Mouse (Mus musculus) intestine, embryonic 15.5 days (tissue): ENCODE measurements around the gene Plvap. TPM values are rescaled to one million over a fixed set of nuclear protein-coding genes. Genes with fewer than 3 reads are reported as not detected.

ENCODE experiments used
- ATAC-seq: fragments of 200-750 bp; cut with Nextera tagmentation; 2 replicates; pipeline ENCODE4 v1.8.0; 2017; ENCODE audit warnings: moderate TSS enrichment, moderate library complexity
- H3K27ac ChIP-seq: fragments of 300-500 bp; sonication (generic); 2 replicates; pipeline ENCODE4 v1.5.1; 2015; ENCODE audit warnings: mild to moderate bottlenecking, inconsistent platforms
- H3K27me3 ChIP-seq: fragments of 300-500 bp; sonication (generic); replicated peaks from 2 replicates; pipeline ENCODE4 v1.6.1; 2015; ENCODE audit warnings: inconsistent platforms
- H3K36me3 ChIP-seq: fragments of 300-500 bp; sonication (generic); 2 replicates; pipeline ENCODE4 v1.6.1; 2015; ENCODE audit warnings: inconsistent platforms
- H3K4me1 ChIP-seq: fragments of 300-500 bp; sonication (generic); replicated peaks from 2 replicates; pipeline ENCODE4 v1.6.1; 2015; ENCODE audit warnings: inconsistent platforms
- H3K4me2 ChIP-seq: fragments of 300-500 bp; sonication (generic); replicated peaks from 2 replicates; pipeline ENCODE4 v1.6.1; 2015; ENCODE audit warnings: mild to moderate bottlenecking, inconsistent platforms
- H3K4me3 ChIP-seq: fragments of 300-500 bp; sonication (generic); replicated peaks from 2 replicates; pipeline ENCODE4 v1.5.1; 2015; ENCODE audit warnings: inconsistent platforms
- H3K9ac ChIP-seq: fragments of 300-500 bp; sonication (generic); 2 replicates; pipeline ENCODE4 v1.6.1; 2015; ENCODE audit warnings: inconsistent platforms
- H3K9me3 ChIP-seq: fragments of 300-500 bp; sonication (generic); 2 replicates; pipeline ENCODE4 v1.6.1; 2016; ENCODE audit warnings: inconsistent platforms
- WGBS: fragments of 180-500 bp; shearing (Covaris S2); methylation state at CpG from one replicate; pipeline ENCODE4 v1.1.7; 2015; 5-methylcytosine and 5-hydroxymethylcytosine counted together
- polyA plus RNA-seq: library from polyadenylated mRNA; unstranded; fragments of >200 nt; fragmentation: Nextera tagmentation; extraction: Ambion mirVana; gene quantifications from 2 replicates; pipeline ENCODE4 v1.2.1, GENCODE M21; 2015

Gene Plvap
- polyA plus RNA-seq, 1 experiment from 2014 or later: 79.2 TPM

DNA sequence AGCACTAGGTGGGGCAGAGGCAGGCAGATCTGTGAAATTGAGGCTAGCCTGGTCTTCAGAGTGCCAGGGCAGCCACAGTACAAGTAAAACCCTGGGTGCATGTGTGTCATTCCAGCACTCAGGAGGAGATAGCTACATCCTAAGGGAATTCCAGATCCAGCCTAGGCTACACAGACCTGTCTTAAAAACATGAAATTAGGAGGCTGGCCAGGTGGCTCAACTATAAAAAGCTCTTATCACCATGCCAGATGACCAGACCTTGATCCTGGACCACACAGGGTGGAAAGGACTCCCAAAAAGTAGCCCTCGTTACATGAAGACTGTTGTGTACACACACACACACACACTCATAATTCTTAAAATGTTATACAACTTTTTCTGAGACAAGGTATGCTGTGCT, 43.6 kb downstream of the Plvap start:
- no peak for ATAC-seq
- Histone ChIP-seq H3K9ac (no peak overlapping the region), H3K4me3 (no peak overlapping the region), H3K4me1 (peaks cover 27% of the 10 kb centered on the region), H3K27me3 (no peaks in the 10 kb centered on the region), H3K36me3 (0 out of 2 replicates have a peak, but pooled peaks cover 16% of the 10 kb centered on the region), H3K27ac (no peak overlapping the region), H3K4me2 (no peak overlapping the region), H3K9me3 (no peaks in the 10 kb centered on the region)
- 84% methylated on average over 1 of the region's 1 CpGs for whole genome bisulfite sequencing

DNA sequence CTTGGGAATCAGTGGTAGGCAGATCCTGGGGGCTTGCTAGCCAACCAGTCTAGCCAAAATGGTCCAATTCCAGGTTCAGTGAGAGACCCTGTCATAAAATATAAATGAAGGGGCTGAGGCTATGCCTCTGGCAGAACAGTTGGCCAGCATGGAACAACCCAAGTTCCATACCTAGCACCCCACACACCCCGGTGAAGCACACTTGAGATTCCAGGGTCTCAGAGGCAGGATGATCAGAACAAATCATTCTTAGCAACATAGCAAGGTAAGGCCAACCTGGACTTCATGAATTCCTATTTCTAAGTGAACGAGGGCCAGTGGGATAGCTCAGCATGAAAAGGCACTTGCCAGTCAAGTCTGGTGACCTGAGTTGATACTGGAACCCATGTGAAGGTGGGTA, 44.4 kb downstream of the Plvap start:
- no peak overlapping the region for H3K4me2 ChIP-seq
- no peak overlapping the region for H3K4me3 ChIP-seq
- WGBS: 88% methylated on average over 2 of the region's 2 CpGs
- no peak overlapping the region for H3K27ac ChIP-seq
- peaks cover 35% of the 10 kb centered on the region for H3K4me1 ChIP-seq
- 0 out of 2 replicates have a peak, but pooled peaks cover 12% of the 10 kb centered on the region for H3K36me3 ChIP-seq
- H3K9me3 ChIP-seq: no peaks in the 10 kb centered on the region
- no peaks in the 10 kb centered on the region for H3K27me3 ChIP-seq
- no peak for ATAC-seq
- no peak overlapping the region for H3K9ac ChIP-seq

DNA sequence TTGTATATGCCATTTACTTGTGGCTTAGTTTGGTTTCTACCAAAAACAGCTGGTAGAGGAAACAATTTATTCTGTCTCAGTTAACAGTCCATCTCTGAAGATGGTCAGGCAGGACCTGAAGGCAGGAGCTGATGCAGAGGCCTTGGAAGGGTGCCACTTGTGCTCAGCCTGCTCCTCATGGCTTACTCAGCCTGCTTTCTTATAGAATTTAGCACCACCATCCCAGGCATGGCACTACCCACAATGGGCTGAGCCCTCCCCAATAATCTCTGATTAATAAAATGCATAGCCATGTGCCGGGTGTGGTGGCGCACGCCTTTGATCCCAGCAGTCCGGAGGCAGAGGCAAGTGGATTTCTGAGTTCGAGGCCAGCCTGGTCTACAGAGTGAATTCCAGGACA, 45.4 kb downstream of the Plvap start:
- Histone ChIP-seq H3K36me3 (peaks cover 5% of the 10 kb centered on the region; the same call in 1 of the 2 replicates), H3K27ac (no peak overlapping the region), H3K4me3 (no peak overlapping the region), H3K27me3 (no peaks in the 10 kb centered on the region), H3K4me1 (peaks cover 35% of the 10 kb centered on the region), H3K9ac (no peak overlapping the region), H3K4me2 (no peak overlapping the region), H3K9me3 (no peaks in the 10 kb centered on the region)
- ATAC-seq: no peak
- WGBS: 96% methylated on average over 5 of the region's 5 CpGs

DNA sequence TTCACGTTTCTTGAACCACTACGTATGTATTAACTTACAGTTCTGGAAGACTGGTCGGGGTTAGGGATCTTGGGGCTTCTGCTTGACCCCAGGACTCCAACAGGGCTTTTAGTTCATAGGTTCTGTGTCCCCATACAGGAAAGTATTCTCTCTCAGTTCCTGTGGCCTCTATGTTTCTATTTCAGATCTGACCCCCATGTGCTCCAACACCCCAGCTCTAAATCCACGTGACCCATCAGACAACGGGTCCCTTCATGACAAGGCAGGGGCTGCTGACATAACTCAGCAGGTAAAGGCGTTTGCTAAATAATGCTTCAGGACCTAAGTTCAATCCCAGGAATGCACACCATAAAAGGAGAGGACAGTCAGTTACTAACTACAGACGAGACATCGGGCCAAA, 45.8 kb downstream of the Plvap start:
- Histone ChIP-seq H3K27me3 (no peaks in the 10 kb centered on the region), H3K27ac (no peak overlapping the region), H3K9ac (peak overlapping the region; percentile 65; the same call in 1 of the 2 replicates), H3K36me3 (peaks cover 7% of the 10 kb centered on the region), H3K4me1 (peaks cover 34% of the 10 kb centered on the region), H3K9me3 (no peaks in the 10 kb centered on the region), H3K4me2 (peak overlapping the region; percentile 86), H3K4me3 (peak overlapping the region; percentile 64; the same call in 1 of the 2 replicates)
- 79% methylated on average over 8 of the region's 8 CpGs for WGBS
- no peak for ATAC-seq

DNA sequence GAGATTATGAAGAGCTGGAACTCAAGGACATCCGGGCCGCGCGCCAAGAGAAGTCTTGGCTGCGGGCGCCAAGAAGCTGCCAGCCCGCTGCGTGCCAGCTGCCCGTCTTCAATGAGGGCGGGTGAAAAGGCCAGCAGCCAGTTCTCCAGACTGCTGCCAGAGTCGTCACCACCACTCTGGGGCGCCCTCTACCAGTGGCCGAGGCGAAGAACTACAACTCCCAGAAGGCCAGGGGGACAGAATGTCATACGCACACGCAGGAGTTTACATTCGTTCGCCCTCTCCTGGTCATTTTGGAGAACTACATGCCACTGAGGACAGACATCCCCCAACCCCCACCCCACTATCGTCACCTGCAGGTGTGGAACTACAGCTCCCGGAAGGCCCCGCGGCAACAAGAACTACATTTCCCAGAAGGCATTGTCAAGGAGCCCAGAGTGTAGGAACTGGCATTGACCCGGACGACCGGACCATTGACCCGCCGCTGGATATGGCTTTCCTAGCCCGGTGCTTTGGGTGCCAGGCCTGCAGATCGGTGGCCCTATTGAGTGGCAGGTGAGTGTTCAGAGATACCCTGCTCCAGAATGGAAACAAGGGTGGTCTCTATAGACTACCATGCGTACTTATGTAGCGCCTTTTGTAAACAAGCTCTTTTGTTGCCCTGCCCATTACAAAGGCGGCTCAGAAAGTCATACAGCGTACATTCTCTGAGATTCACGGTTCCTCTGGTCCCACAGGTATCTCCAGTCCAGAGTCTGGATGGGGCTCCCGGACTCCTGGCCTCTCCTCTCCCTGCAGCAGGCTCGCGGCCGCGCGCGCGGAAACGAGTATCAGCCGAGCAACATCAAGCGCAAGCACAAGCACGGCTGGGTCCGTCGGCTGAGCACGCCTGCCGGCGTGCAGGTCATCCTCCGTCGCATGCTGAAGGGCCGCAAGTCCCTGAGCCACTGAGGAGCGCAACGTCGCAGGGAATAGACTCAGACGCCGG, 46.7 kb downstream of the Plvap start, which contains the start of gene Mrpl34:
Gene Mrpl34 (plus strand): TSS at position 447 of the 988 bp plus-strand sequence.
- peak; percentile 87 for ATAC-seq
- peak within 1 kb of the TSS; percentile 86 for H3K4me2 ChIP-seq
- WGBS: under 1% methylated on average over 59 of the region's 59 CpGs

DNA sequence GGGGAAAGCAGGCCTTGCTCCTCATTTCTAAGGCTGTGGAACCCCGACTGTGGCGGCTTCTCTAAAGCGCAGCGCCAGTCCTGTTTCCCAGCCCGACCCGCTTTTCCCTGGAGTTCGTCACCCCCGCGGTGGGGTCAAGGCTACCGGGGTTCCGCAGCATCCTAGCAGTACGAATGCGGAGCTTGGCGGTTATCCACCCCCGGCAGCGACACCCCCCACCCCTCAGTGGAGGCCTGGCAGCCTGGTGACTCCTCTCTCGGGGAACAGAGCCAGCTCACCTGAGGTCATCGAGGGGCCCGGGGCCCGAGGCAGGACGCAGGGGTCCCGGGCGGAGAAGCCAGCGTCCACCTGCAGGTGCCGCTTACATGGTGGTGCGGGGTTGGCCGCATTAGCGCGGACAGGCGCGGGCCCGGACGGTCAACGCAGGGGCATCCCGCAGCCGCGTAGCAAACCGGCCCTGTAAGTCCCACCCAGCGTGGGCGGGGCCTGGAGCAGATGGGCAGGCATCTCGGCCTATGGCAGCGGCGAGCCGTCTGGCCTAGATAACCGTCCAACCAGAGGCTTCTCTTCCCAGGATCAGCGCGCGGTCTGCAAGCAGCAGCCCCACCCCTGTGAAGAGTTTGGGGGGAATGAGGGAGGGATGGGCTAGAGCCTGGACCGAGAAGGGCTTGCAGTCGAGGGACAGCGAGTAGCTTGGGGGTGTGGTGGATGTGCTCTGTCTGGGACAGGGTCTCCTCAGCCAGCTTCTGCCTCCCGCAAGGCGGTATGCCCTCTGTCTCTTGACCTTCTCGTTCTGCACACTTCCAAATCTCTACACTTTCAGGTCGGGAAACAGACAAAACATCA, 48.1 kb downstream of the Plvap start, which contains the start of gene Abhd8:
Gene Abhd8 (minus strand): TSS at position 468 of the 846 bp plus-strand sequence.
- peak within 1 kb of the TSS; percentile 90 for H3K27ac ChIP-seq
- H3K4me1 ChIP-seq: peaks cover 24% of the 10 kb centered on the region
- peak; percentile 80 for ATAC-seq
- peak within 1 kb of the TSS; percentile 86 for H3K4me2 ChIP-seq
- H3K27me3 ChIP-seq: no peaks in the 10 kb centered on the region
- WGBS: under 1% methylated on average over 55 of the region's 55 CpGs
- H3K9ac ChIP-seq: peak within 1 kb of the TSS; percentile 80
- H3K36me3 ChIP-seq: peaks cover 9% of the 10 kb centered on the region
- H3K9me3 ChIP-seq: no peaks in the 10 kb centered on the region
- peak within 1 kb of the TSS; percentile 88 for H3K4me3 ChIP-seq

More for the DNA sequence above, 46.7 kb downstream of the Plvap start, which contains the start of gene Mrpl34:
- peak within 1 kb of the TSS; percentile 90 for H3K27ac ChIP-seq
- H3K27me3 ChIP-seq: no peaks in the 10 kb centered on the region
- peaks cover 26% of the 10 kb centered on the region for H3K4me1 ChIP-seq
- H3K9ac ChIP-seq: peak within 1 kb of the TSS; percentile 80
- peak within 1 kb of the TSS; percentile 88 for H3K4me3 ChIP-seq
- H3K9me3 ChIP-seq: no peaks in the 10 kb centered on the region
- peaks cover 9% of the 10 kb centered on the region for H3K36me3 ChIP-seq

DNA sequence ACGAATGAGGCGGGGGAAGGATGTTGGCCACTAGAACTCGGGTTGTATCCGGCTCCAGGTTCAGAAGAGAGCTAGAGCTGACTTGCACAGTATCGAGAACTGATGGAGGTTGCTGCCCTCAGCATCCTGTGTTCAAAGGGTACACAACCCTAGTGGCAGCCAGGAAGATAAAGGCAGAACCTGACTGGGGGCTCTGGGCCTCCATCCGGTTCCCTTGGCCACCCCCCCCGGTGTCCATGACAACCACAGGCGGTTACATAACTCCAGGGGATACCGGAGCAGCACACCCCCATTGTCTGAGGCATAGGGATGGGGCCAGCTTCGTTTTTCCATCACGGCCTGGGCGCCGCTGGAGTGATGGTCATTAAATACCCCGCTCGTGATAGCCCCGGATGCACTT, 48.8 kb downstream of the Plvap start:
- WGBS: 7% methylated on average over 16 of the region's 16 CpGs
- H3K27ac ChIP-seq: no peak overlapping the region
- no peak for ATAC-seq

DNA sequence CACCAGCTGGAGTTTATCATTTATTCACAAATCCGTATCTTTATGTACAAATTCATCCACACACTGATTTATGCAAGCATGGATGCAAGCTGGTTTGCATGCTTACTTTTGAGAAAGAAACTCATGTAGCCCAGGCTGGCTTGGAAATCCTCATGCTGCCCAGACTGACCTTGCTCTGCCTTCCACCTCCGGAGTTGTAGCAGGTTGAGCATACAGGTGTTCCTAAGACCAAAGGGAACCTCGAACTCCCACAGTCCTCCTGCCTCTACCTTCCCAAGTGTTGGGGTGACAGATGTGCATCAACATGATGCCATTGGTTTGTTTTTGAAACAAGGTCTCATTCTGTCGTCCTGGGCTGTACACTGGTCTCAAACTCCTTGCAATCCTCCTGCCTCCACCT, 49.4 kb downstream of the Plvap start:
- Histone ChIP-seq H3K27me3 (no peaks in the 10 kb centered on the region), H3K4me1 (peaks cover 24% of the 10 kb centered on the region), H3K4me2 (peak overlapping the region; percentile 86), H3K9ac (peak overlapping the region; percentile 80; the same call in 1 of the 2 replicates), H3K27ac (no peak overlapping the region), H3K36me3 (peaks cover 14% of the 10 kb centered on the region), H3K9me3 (no peaks in the 10 kb centered on the region), H3K4me3 (peak overlapping the region; percentile 88)
- ATAC-seq: no peak
- 71% methylated on average over 4 of the region's 4 CpGs for WGBS

More for the DNA sequence above, 48.8 kb downstream of the Plvap start:
- Histone ChIP-seq H3K4me2 (peak overlapping the region; percentile 86), H3K4me3 (peak overlapping the region; percentile 88), H3K9ac (peak overlapping the region; percentile 80), H3K9me3 (no peaks in the 10 kb centered on the region), H3K27me3 (no peaks in the 10 kb centered on the region), H3K4me1 (peaks cover 24% of the 10 kb centered on the region), H3K36me3 (peaks cover 14% of the 10 kb centered on the region)

DNA sequence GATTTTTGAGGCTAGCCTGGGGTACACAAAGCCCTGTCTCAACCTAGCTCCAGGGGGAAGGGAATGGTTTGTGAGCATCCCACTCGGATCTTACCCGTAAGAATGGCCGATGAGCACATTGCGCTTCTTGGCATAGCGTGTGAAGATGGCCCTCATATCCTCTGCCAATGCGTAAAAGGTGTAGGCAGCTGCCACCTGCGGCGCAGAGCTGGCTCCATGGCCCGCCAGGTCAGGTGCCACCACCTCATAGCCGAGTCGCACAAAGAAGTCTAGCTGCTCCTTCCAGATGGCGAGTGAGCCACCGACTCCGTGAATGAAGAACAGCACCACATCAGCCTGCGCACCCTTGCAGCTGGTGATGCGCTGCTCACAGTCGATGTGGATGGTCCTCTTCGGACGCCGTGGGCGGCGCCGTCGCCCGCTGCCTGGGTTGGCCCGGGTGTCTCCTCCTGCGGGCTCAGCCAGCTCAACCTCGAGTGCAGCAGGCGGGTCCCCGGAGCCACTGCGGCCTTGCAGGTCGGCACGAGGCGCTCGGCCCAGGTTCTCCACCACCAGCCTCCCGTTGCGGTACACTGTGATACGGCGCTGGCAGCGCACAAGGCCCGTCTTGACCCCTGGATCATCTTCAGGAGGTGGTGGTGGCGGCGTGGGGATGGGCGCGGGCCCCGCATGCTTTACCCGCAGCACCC, 50.3 kb downstream of the Plvap start:
- Histone ChIP-seq H3K27me3 (no peaks in the 10 kb centered on the region), H3K4me1 (peaks cover 24% of the 10 kb centered on the region), H3K4me2 (no peak overlapping the region), H3K4me3 (no peak overlapping the region), H3K27ac (no peak overlapping the region), H3K36me3 (peaks cover 14% of the 10 kb centered on the region), H3K9ac (no peak overlapping the region), H3K9me3 (no peaks in the 10 kb centered on the region)
- WGBS: 84% methylated on average over 47 of the region's 47 CpGs
- no peak for ATAC-seq

DNA sequence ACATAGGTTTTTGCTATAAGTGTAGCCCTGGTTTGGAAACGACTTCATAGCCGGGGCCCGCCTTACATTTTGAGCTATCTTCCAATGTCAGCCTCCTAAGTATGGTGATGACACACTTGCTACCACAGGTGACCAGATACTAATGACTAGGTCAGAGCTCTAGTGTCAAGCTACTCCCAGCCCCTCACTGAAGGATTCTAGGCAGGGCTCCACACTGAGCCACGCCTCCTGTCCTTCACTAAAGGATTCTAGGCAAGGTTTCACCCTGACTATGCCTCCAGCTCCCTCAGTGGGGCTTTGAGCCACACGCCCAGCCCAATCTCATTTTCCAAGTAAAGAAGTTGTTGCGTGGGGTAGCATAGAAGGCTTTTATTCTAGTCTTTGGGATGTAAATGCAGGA, 50.8 kb downstream of the Plvap start:
- ATAC-seq: no peak
- no peak overlapping the region for H3K9ac ChIP-seq
- H3K9me3 ChIP-seq: no peaks in the 10 kb centered on the region
- no peak overlapping the region for H3K27ac ChIP-seq
- H3K27me3 ChIP-seq: no peaks in the 10 kb centered on the region
- peaks cover 21% of the 10 kb centered on the region for H3K4me1 ChIP-seq
- no peak overlapping the region for H3K4me3 ChIP-seq
- no peak overlapping the region for H3K4me2 ChIP-seq
- H3K36me3 ChIP-seq: peaks cover 14% of the 10 kb centered on the region
- WGBS: 93% methylated on average over 6 of the region's 6 CpGs

DNA sequence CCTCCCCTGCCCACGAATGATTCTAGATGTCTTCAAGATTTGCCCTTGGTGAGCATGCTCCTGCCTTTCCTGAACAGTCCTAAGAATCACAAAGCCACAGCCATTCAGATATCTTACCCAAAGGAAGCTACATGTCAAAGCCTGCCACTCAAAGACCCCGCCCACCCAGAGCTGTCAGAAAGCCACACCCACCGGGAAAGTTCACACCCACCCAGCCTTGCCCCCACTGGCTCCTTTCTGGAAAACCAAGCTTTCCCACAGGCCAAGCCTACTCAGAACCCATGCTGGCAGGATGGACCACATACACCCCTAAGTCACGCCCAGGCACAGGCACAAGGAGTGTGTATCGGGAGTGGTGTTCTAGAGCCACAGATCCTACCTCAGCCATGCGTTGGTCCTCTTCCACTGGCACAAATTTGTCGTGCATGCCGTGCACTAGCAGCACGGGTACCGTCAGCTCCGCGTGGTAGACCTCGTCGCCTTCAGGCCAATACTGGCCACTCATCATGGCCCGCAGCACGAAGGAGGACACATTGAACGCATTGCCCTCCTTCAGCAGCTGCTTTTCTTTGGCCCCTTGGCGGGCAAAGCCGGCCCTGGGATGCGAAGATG, 53.8 kb downstream of the Plvap start:
- Histone ChIP-seq H3K4me1 (peaks cover 6% of the 10 kb centered on the region; the same call in 1 of the 2 replicates), H3K4me2 (no peak overlapping the region), H3K4me3 (no peak overlapping the region), H3K36me3 (peaks cover 14% of the 10 kb centered on the region), H3K27ac (no peak overlapping the region), H3K27me3 (no peaks in the 10 kb centered on the region), H3K9me3 (no peaks in the 10 kb centered on the region), H3K9ac (no peak overlapping the region)
- no peak for ATAC-seq
- 85% methylated on average over 20 of the region's 20 CpGs for WGBS
